Mouse (Mus musculus) testis, adult 2 months (tissue): ENCODE results near the gene Fosb. TPM values are rescaled to one million over a fixed set of nuclear protein-coding genes. Genes with fewer than 3 reads are reported as not detected.
"Not testable (repeated sequence)": the region's sequence is repeated elsewhere in the genome, so short reads cannot be mapped to it uniquely, and the experiment has no call there.

Experiments used
- H3K27ac ChIP-seq: fragments of 200-500 bp; 2 replicates; pipeline ENCODE4 v1.5.1; 2012; ENCODE audit warnings: low read depth, low read length; ENCODE audit not compliant: control insufficient read depth, insufficient read depth
- H3K27me3 ChIP-seq: fragments of 200-500 bp; 2 replicates; pipeline ENCODE4 v1.6.1; 2012; ENCODE audit warnings: mild to moderate bottlenecking, low read length, moderate library complexity; ENCODE audit not compliant: control insufficient read depth, insufficient read depth
- H3K36me3 ChIP-seq: fragments of 200-500 bp; 2 replicates; pipeline ENCODE4 v1.6.1; 2012; ENCODE audit warnings: mild to moderate bottlenecking, low read length; ENCODE audit not compliant: control insufficient read depth, insufficient read depth
- H3K4me1 ChIP-seq: fragments of 200-500 bp; 2 replicates; pipeline ENCODE4 v1.6.1; 2012; ENCODE audit warnings: low read length; ENCODE audit not compliant: control insufficient read depth, insufficient read depth
- H3K4me3 ChIP-seq: fragments of 200-500 bp; 2 replicates; pipeline ENCODE4 v1.5.1; 2012; ENCODE audit warnings: low read depth, mild to moderate bottlenecking, low read length, moderate library complexity, mixed read lengths; ENCODE audit not compliant: control insufficient read depth
- CTCF ChIP-seq: fragments of 200-500 bp; IDR thresholded peaks from 2 replicates; pipeline ENCODE4 v1.5.1; 2012; ENCODE audit warnings: low read depth, mild to moderate bottlenecking, inconsistent platforms, low read length, moderate library complexity; ENCODE audit not compliant: control insufficient read depth, insufficient read depth, insufficient replicate concordance
- POLR2A ChIP-seq: fragments of 200-500 bp; IDR thresholded peaks from 2 replicates; pipeline ENCODE4 v1.6.1; 2012; ENCODE audit warnings: low read depth, mild to moderate bottlenecking, inconsistent platforms, low read length, moderate library complexity; ENCODE audit not compliant: control insufficient read depth
- polyA plus RNA-seq: library from polyadenylated mRNA; depleted of rRNA; stranded (reverse); fragments of >200 nt; gene quantifications from 2 replicates; pipeline ENCODE4 v1.2.3, GENCODE M21; 2012

Gene Fosb
- polyA plus RNA-seq, 1 experiment, result 3.9 TPM

GRCm38 (mm10) chr7:19282385-19282784 is 27.5 kb downstream of the Fosb start, which contains the start of gene Rtn2:
TSS of gene Rtn2 (plus strand) at chr7:19282624.
- TF ChIP-seq CTCF (no peak), POLR2A (no peak)
- H3K4me3 ChIP-seq, result peak within 1 kb of the TSS; percentile 62
- no peaks in the 10 kb centered on the region for H3K36me3 ChIP-seq
- H3K27me3 ChIP-seq, result no peaks in the 10 kb centered on the region
- no peak within 1 kb of the TSS for H3K27ac ChIP-seq
- H3K4me1 ChIP-seq, result peaks cover 19% of the 10 kb centered on the region

GRCm38 (mm10) chr7:19281680-19282304 is 28.1 kb downstream of the Fosb start:
- not testable (repeated sequence) for H3K36me3 ChIP-seq, H3K27me3 ChIP-seq, H3K27ac ChIP-seq
- Histone ChIP-seq H3K4me3 (peak overlapping the region; percentile 62), H3K4me1 (peaks cover 15% of the 10 kb centered on the region)

GRCm38 (mm10) chr7:19279581-19280114 is 30.2 kb downstream of the Fosb start, which contains the start of gene Ppm1n:
TSS of gene Ppm1n (minus strand) at chr7:19280064.
- Histone ChIP-seq H3K27ac (no peak within 1 kb of the TSS), H3K27me3 (no peaks in the 10 kb centered on the region), H3K4me3 (peak within 1 kb of the TSS; percentile 63), H3K4me1 (peaks cover 14% of the 10 kb centered on the region), H3K36me3 (no peaks in the 10 kb centered on the region)
- TF ChIP-seq POLR2A, result no peak
- no peak for TF ChIP-seq CTCF

- Histone ChIP-seq H3K36me3 (no peaks in the 10 kb centered on the region), H3K4me3 (peak overlapping the region; percentile 63), H3K4me1 (peaks cover 14% of the 10 kb centered on the region), H3K27me3 (no peaks in the 10 kb centered on the region), H3K27ac (no peak overlapping the region)
- no peak for TF ChIP-seq POLR2A
- TF ChIP-seq CTCF, result no peak
Observed at GRCm38 (mm10) chr7:19279052-19279451, 30.8 kb downstream of the Fosb start.

GRCm38 (mm10) chr7:19276253-19276652 is 33.6 kb downstream of the Fosb start:
- peaks cover 20% of the 10 kb centered on the region for H3K4me1 ChIP-seq
- no peak for TF ChIP-seq POLR2A
- TF ChIP-seq CTCF, result no peak
- no peaks in the 10 kb centered on the region for H3K27me3 ChIP-seq
- H3K36me3 ChIP-seq, result no peaks in the 10 kb centered on the region
- H3K4me3 ChIP-seq, result no peak overlapping the region
- H3K27ac ChIP-seq, result no peak overlapping the region

- H3K4me3 ChIP-seq, result peak overlapping the region; percentile 92
- peak overlapping the region; percentile 33 for H3K27ac ChIP-seq
- TF ChIP-seq POLR2A (no peak), CTCF (no peak)
- H3K36me3 ChIP-seq, result no peaks in the 10 kb centered on the region
- H3K4me1 ChIP-seq, result peaks cover 26% of the 10 kb centered on the region
- no peaks in the 10 kb centered on the region for H3K27me3 ChIP-seq
Observed at GRCm38 (mm10) chr7:19272173-19272764, 37.6 kb downstream of the Fosb start.

- TF ChIP-seq CTCF (no peak), POLR2A (peak; percentile 50)
Observed at GRCm38 (mm10) chr7:19271238-19272172, 38.3 kb downstream of the Fosb start, which contains the start of gene Vasp. TSS of gene Vasp (minus strand) at chr7:19271817.

More at GRCm38 (mm10) chr7:19271238-19272172, 38.3 kb downstream of the Fosb start, which contains the start of gene Vasp:
- H3K27me3 ChIP-seq, result no peaks in the 10 kb centered on the region
- H3K36me3 ChIP-seq, result no peaks in the 10 kb centered on the region
- peak within 1 kb of the TSS; percentile 80 for H3K27ac ChIP-seq
- H3K4me3 ChIP-seq, result peak within 1 kb of the TSS; percentile 92
- H3K4me1 ChIP-seq, result peaks cover 26% of the 10 kb centered on the region
